Mouse (Mus musculus) limb, embryonic 10.5 days (tissue): ENCODE results near the gene Slc27a3. TPM values are rescaled to one million over a fixed set of nuclear protein-coding genes. Genes with fewer than 3 reads are reported as not detected.

Experiments used
- DNase-seq: peaks from one replicate; pipeline ENCODE4 v3.0.0-alpha.2; 2017; ENCODE audit warnings: low spot score
- H3K27ac ChIP-seq: fragments of 300-500 bp; sonication (generic); 2 replicates; pipeline ENCODE4 v1.5.1; 2016; ENCODE audit warnings: mild to moderate bottlenecking
- H3K27me3 ChIP-seq: fragments of 300-500 bp; sonication (generic); 2 replicates; pipeline ENCODE4 v1.6.1; 2016; ENCODE audit warnings: low read depth, mild to moderate bottlenecking; ENCODE audit not compliant: poor library complexity, severe bottlenecking
- H3K36me3 ChIP-seq: fragments of 300-500 bp; sonication (generic); 2 replicates; pipeline ENCODE4 v1.6.1; 2016; ENCODE audit warnings: mild to moderate bottlenecking, moderate library complexity
- H3K4me1 ChIP-seq: fragments of 300-500 bp; sonication (generic); 2 replicates; pipeline ENCODE4 v1.6.1; 2016
- H3K4me3 ChIP-seq: fragments of 300-500 bp; sonication (generic); 2 replicates; pipeline ENCODE4 v1.5.1; 2016; ENCODE audit warnings: mild to moderate bottlenecking, moderate library complexity
- H3K9me3 ChIP-seq: fragments of 300-500 bp; sonication (generic); replicated peaks from 2 replicates; pipeline ENCODE4 v1.6.1; 2016; ENCODE audit warnings: mild to moderate bottlenecking
- WGBS: fragments of 180-500 bp; shearing (Covaris S2); methylation state at CpG from one replicate; pipeline ENCODE4 v1.1.7; 2016; 5-methylcytosine and 5-hydroxymethylcytosine counted together
- polyA plus RNA-seq: library from polyadenylated mRNA; unstranded; fragments of >200 nt; fragmentation: Nextera tagmentation; extraction: Ambion mirVana; gene quantifications from 2 replicates; pipeline ENCODE4 v1.2.1, GENCODE M21; 2016

Gene Slc27a3
- polyA plus RNA-seq, 1 experiment from 2014 or later: 41.9 TPM

DNA sequence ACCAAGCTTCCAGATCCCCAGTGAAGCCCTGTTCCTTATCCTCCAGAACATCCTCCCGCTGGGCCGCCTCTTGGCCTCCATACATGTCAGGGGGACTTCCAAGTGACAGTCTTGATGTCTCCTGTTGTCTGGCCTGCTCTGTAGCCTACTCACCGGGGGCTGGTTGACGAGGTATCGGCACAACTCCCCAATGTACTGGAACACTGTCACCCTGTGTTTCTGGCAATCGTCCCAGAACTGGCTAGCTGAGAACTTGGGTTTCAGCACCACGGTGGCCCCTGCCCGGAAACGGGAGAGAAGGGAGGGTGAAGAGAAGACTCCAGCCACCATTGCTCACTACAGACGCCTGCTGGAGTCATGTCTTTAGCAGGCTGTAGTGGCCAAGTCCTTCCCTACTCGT lies 2.3 kb downstream of the Slc27a3 start:
- no peak for DNase-seq
- peak overlapping the region; percentile 67 for H3K4me3 ChIP-seq
- H3K4me1 ChIP-seq: peaks cover 54% of the 10 kb centered on the region
- no peaks in the 10 kb centered on the region for H3K9me3 ChIP-seq
- H3K36me3 ChIP-seq: peaks cover 59% of the 10 kb centered on the region
- H3K27ac ChIP-seq: 0 out of 2 replicates have a peak overlapping the region, but pooled peaks have one; percentile 21
- H3K27me3 ChIP-seq: no peaks in the 10 kb centered on the region
- 83% methylated on average over 11 of the region's 11 CpGs for WGBS

- no peak overlapping the region for H3K4me3 ChIP-seq
- WGBS: 91% methylated on average over 10 of the region's 10 CpGs
These were observed 2.9 kb downstream of the Slc27a3 start for GRCm38 (mm10) chr3:90386817-90387216.

GRCm38 (mm10) chr3:90384851-90385375 lies 4.8 kb downstream of the Slc27a3 start:
- Histone ChIP-seq H3K9me3 (no peaks in the 10 kb centered on the region), H3K36me3 (peaks cover 41% of the 10 kb centered on the region), H3K27me3 (no peaks in the 10 kb centered on the region), H3K4me3 (no peak overlapping the region), H3K4me1 (peaks cover 32% of the 10 kb centered on the region), H3K27ac (no peak overlapping the region)
- no peak for DNase-seq
- 65% methylated on average over 7 of the region's 7 CpGs for WGBS

More at GRCm38 (mm10) chr3:90386817-90387216, 2.9 kb downstream of the Slc27a3 start:
- peaks cover 50% of the 10 kb centered on the region for H3K4me1 ChIP-seq
- DNase-seq: no peak
- H3K27ac ChIP-seq: no peak overlapping the region
- no peaks in the 10 kb centered on the region for H3K27me3 ChIP-seq
- peaks cover 52% of the 10 kb centered on the region for H3K36me3 ChIP-seq
- H3K9me3 ChIP-seq: no peaks in the 10 kb centered on the region

GRCm38 (mm10) chr3:90383690-90384089 lies 6.0 kb downstream of the Slc27a3 start:
- peaks cover 41% of the 10 kb centered on the region for H3K36me3 ChIP-seq
- no peak overlapping the region for H3K4me3 ChIP-seq
- DNase-seq: no peak
- 90% methylated on average over 4 of the region's 4 CpGs for WGBS
- H3K9me3 ChIP-seq: no peaks in the 10 kb centered on the region
- H3K27ac ChIP-seq: no peak overlapping the region
- H3K27me3 ChIP-seq: no peaks in the 10 kb centered on the region
- H3K4me1 ChIP-seq: peaks cover 20% of the 10 kb centered on the region

GRCm38 (mm10) chr3:90381727-90382126 lies 8.0 kb downstream of the Slc27a3 start:
- H3K4me1 ChIP-seq: 0 out of 2 replicates have a peak, but pooled peaks cover under 1% of the 10 kb centered on the region
- H3K27me3 ChIP-seq: no peaks in the 10 kb centered on the region
- DNase-seq: no peak
- H3K36me3 ChIP-seq: peaks cover 28% of the 10 kb centered on the region
- H3K4me3 ChIP-seq: no peak overlapping the region
- 72% methylated on average over 11 of the region's 11 CpGs for WGBS
- H3K27ac ChIP-seq: no peak overlapping the region
- no peaks in the 10 kb centered on the region for H3K9me3 ChIP-seq

DNA sequence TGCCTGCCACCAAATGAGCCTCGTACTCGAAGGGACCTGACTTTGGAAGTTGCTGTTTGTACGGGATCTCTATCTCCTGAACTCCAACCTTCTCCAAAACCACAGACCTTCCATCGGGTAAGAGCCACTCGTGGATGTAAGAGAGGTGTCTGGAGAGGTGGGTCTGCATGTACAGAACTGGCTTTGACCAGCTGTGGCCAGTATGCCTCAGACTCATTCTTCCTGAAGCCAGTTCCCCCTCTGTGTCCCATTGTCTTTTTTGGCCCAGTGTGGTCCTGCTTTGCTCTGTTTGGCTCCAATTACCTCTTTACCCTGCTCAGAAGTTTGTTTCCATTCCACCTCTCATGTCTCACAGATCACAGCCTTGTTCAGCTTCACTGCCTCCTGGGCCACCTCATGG lies 11.2 kb downstream of the Slc27a3 start:
- Histone ChIP-seq H3K4me3 (no peak overlapping the region), H3K4me1 (0 out of 2 replicates have a peak, but pooled peaks cover 4% of the 10 kb centered on the region), H3K27ac (no peak overlapping the region), H3K9me3 (no peaks in the 10 kb centered on the region), H3K36me3 (no peaks in the 10 kb centered on the region), H3K27me3 (no peaks in the 10 kb centered on the region)
- WGBS: 91% methylated on average over 5 of the region's 5 CpGs
- DNase-seq: no peak

DNA sequence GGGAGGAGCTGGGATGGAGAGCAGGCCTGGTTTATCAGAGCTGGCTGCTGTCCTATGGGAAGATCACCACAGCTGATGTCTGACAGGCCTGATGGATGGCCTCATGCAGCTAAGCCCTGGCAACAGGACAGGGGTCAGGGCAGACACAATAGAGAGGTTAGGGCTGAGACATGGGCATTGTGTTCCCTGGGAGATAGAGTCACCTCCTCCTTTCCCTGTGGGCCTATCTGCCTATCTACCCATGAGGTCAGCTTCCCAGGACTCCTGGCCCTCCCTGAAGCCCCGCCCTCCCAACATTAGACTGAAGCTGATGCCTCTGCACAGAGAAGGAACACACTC lies 13.5 kb downstream of the Slc27a3 start:
- no peak overlapping the region for H3K27ac ChIP-seq
- H3K4me1 ChIP-seq: 0 out of 2 replicates have a peak, but pooled peaks cover 4% of the 10 kb centered on the region
- no peak for DNase-seq
- H3K9me3 ChIP-seq: no peaks in the 10 kb centered on the region
- H3K36me3 ChIP-seq: no peaks in the 10 kb centered on the region
- no peak overlapping the region for H3K4me3 ChIP-seq
- WGBS: 71% methylated on average over 1 of the region's 1 CpGs
- no peaks in the 10 kb centered on the region for H3K27me3 ChIP-seq

- Histone ChIP-seq H3K27ac (no peak overlapping the region), H3K36me3 (no peaks in the 10 kb centered on the region), H3K27me3 (no peaks in the 10 kb centered on the region), H3K4me1 (0 out of 2 replicates have a peak, but pooled peaks cover 4% of the 10 kb centered on the region), H3K4me3 (no peak overlapping the region), H3K9me3 (no peaks in the 10 kb centered on the region)
- no peak for DNase-seq
- 63% methylated on average over 3 of the region's 3 CpGs for WGBS
These were observed 14.0 kb downstream of the Slc27a3 start for GRCm38 (mm10) chr3:90375562-90376246.

GRCm38 (mm10) chr3:90374368-90374767 lies 15.4 kb downstream of the Slc27a3 start:
- H3K36me3 ChIP-seq: no peaks in the 10 kb centered on the region
- DNase-seq: no peak
- no peak overlapping the region for H3K27ac ChIP-seq
- no peak overlapping the region for H3K4me3 ChIP-seq
- 0 out of 2 replicates have a peak, but pooled peaks cover 4% of the 10 kb centered on the region for H3K4me1 ChIP-seq
- H3K9me3 ChIP-seq: no peaks in the 10 kb centered on the region
- 87% methylated on average over 4 of the region's 4 CpGs for WGBS
- H3K27me3 ChIP-seq: no peaks in the 10 kb centered on the region

- no peaks in the 10 kb centered on the region for H3K36me3 ChIP-seq
- H3K4me3 ChIP-seq: no peak overlapping the region
- WGBS: 32% methylated on average over 4 of the region's 4 CpGs
- H3K4me1 ChIP-seq: 0 out of 2 replicates have a peak, but pooled peaks cover 4% of the 10 kb centered on the region
- no peaks in the 10 kb centered on the region for H3K27me3 ChIP-seq
- no peaks in the 10 kb centered on the region for H3K9me3 ChIP-seq
- no peak overlapping the region for H3K27ac ChIP-seq
- DNase-seq: peak; percentile 76
These were observed 16.2 kb downstream of the Slc27a3 start for GRCm38 (mm10) chr3:90373432-90374028.

- WGBS: 62% methylated on average over 5 of the region's 5 CpGs
- no peaks in the 10 kb centered on the region for H3K9me3 ChIP-seq
- no peak for DNase-seq
- no peaks in the 10 kb centered on the region for H3K27me3 ChIP-seq
- no peaks in the 10 kb centered on the region for H3K36me3 ChIP-seq
- no peak overlapping the region for H3K4me3 ChIP-seq
- H3K4me1 ChIP-seq: 0 out of 2 replicates have a peak, but pooled peaks cover 4% of the 10 kb centered on the region
- no peak overlapping the region for H3K27ac ChIP-seq
These were observed 16.9 kb downstream of the Slc27a3 start for GRCm38 (mm10) chr3:90372817-90373216.

DNA sequence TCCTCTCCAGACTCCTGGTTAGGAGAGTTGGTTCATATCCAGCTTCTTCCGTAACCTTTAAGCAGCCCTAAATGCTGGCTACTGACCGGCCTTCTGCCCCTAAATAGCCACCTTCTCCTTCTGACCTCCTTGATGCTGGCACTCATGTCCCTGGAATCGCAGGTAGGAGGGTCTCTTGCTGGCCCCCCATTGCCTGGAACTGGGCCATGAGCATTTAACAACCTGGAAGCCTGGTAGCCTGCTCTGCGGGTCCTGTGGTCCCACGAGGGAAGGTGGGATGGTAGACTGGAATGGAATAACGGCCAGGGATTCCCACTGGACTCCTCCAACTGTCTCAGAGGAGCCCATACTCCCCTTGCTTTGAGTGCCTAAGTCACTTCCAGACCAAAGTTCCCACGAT lies 17.9 kb downstream of the Slc27a3 start:
- Histone ChIP-seq H3K36me3 (no peaks in the 10 kb centered on the region), H3K27ac (no peak overlapping the region), H3K9me3 (no peaks in the 10 kb centered on the region), H3K27me3 (no peaks in the 10 kb centered on the region), H3K4me3 (no peak overlapping the region), H3K4me1 (0 out of 2 replicates have a peak, but pooled peaks cover 4% of the 10 kb centered on the region)
- 71% methylated on average over 7 of the region's 7 CpGs for WGBS
- DNase-seq: no peak

GRCm38 (mm10) chr3:90369041-90369440 lies 20.7 kb downstream of the Slc27a3 start:
- Histone ChIP-seq H3K36me3 (peaks cover 2% of the 10 kb centered on the region; the same call in 1 of the 2 replicates), H3K27me3 (no peaks in the 10 kb centered on the region), H3K4me1 (no peaks in the 10 kb centered on the region), H3K4me3 (no peak overlapping the region), H3K9me3 (no peaks in the 10 kb centered on the region), H3K27ac (no peak overlapping the region)
- no peak for DNase-seq
- WGBS: 67% methylated on average over 2 of the region's 2 CpGs
